Mouse (Mus musculus) urinary bladder, postnatal 36 days (tissue): ENCODE measurements around the gene Srl.

Experiments
- DNase-seq, 2 experiments: peaks; one replicate each; pipeline ENCODE4 v3.0.0; 2022; ENCODE audit warnings: low spot score in 2 of 2, mixed read lengths in 1 of 2

Srl gene

GRCm38 (mm10) chr16:4519157-4519556, 22.5 kb downstream of the Srl start:
- DNase-seq, result no peak

GRCm38 (mm10) chr16:4517906-4518305, 23.7 kb downstream of the Srl start:
- DNase-seq, result no peak

GRCm38 (mm10) chr16:4514383-4514782, 27.2 kb downstream of the Srl start:
- no peak for DNase-seq

GRCm38 (mm10) chr16:4512661-4513438, 28.8 kb downstream of the Srl start:
- DNase-seq, result peak in 1 of 2 experiments; percentile 64

- DNase-seq, result no peak
Observed at GRCm38 (mm10) chr16:4511371-4511770, 30.2 kb downstream of the Srl start.

- DNase-seq, result no peak
Observed at GRCm38 (mm10) chr16:4506181-4506580, 35.4 kb downstream of the Srl start.

- no peak for DNase-seq
Observed at GRCm38 (mm10) chr16:4503495-4503894, 38.1 kb downstream of the Srl start.

GRCm38 (mm10) chr16:4502568-4502967, 39.0 kb downstream of the Srl start:
- no peak for DNase-seq

GRCm38 (mm10) chr16:4501703-4502102, 39.9 kb downstream of the Srl start:
- DNase-seq, result no peak

GRCm38 (mm10) chr16:4500598-4501385, 40.8 kb downstream of the Srl start:
- peak in 1 of 2 experiments; percentile 35 for DNase-seq

- DNase-seq, result no peak
Observed at GRCm38 (mm10) chr16:4497762-4498607, 43.6 kb downstream of the Srl start.

- DNase-seq, result no peak
Observed at GRCm38 (mm10) chr16:4496470-4496869, 45.1 kb downstream of the Srl start.

- peak; percentile 21 to 32 for DNase-seq
Observed at GRCm38 (mm10) chr16:4495861-4496260, 45.8 kb downstream of the Srl start.

- DNase-seq, result no peak
Observed at GRCm38 (mm10) chr16:4492777-4493563, 48.6 kb downstream of the Srl start.

GRCm38 (mm10) chr16:4489114-4489624, 52.4 kb downstream of the Srl start:
- peak; percentile 80 to 88 for DNase-seq

- no peak for DNase-seq
Observed at GRCm38 (mm10) chr16:4480616-4481265, 60.9 kb downstream of the Srl start.

- no peak for DNase-seq
Observed at GRCm38 (mm10) chr16:4477591-4478215, 63.9 kb downstream of the Srl start.

- peak; percentile 95 to 97 for DNase-seq
Observed at GRCm38 (mm10) chr16:4474882-4475803, 66.5 kb downstream of the Srl start.
